Mouse (Mus musculus): ENCODE data around the gene Mroh8. TPM values are rescaled to one million over a fixed set of nuclear protein-coding genes. Genes with fewer than 3 reads are reported as not detected.

The Mroh8 gene
- total and polyA plus RNA-seq, 3 experiments, result 0.15 to 0.18 TPM; not detected in 1

DNA sequence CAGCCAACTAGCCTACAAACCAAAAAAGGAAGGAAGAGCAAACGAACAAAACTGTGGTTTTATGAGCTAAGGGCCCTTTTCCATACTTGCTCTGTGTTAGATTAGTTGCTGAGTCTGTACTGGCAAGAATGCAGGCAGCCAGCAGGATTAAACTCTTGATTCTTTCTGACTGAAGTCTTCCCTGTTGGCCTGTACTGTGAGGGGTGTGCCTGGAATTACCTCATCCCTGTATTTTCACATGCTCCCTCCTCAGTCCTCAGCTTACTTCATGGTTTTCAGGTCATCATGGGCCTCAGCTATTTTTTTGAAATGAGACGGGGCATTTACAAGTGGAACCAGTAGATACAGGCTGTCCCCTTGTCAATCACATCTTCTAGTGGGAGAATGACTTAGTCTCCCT, 45.9 kb upstream of the Mroh8 start:
- no peaks in the 10 kb centered on the region for H3K27me3 ChIP-seq (ENCODE audit: control insufficient read depth in 1 of 2, insufficient read depth in 2 of 2, low read length in 2 of 2)
- peaks cover 0 to 5% of the 10 kb centered on the region in 2 experiments; a peak in 2 of 4 replicates for H3K36me3 ChIP-seq (ENCODE audit: control insufficient read depth in 1 of 2, insufficient read depth in 2 of 2, low read length in 2 of 2)
- H3K9ac ChIP-seq (ENCODE audit: control insufficient read depth, low read depth, low read length, poor library complexity, severe bottlenecking), result no peak overlapping the region
- H3K4me1 ChIP-seq (ENCODE audit: control insufficient read depth in 1 of 2, insufficient read depth in 2 of 2, low read length in 2 of 2), result peaks cover 0 to 4% of the 10 kb centered on the region in 2 experiments; a peak in 1 of 4 replicates
- H3K9me3 ChIP-seq (replicated peaks; ENCODE audit: insufficient read depth, low read length), result no peaks in the 10 kb centered on the region
- H3K79me2 ChIP-seq (ENCODE audit: control insufficient read depth, insufficient read depth, low read length, poor library complexity), result no peaks in the 10 kb centered on the region
- TF ChIP-seq SIN3A (IDR thresholded peaks at IDR 0.05; ENCODE audit: low read length) (no peak), RCOR1 (IDR thresholded peaks at IDR 0.05; ENCODE audit: low read depth, low read length) (no peak), CTCF (IDR thresholded peaks at IDR 0.05 in 2 of 3, conservative IDR thresholded peaks at IDR 0.05 in 1 of 3; ENCODE audit: control insufficient read depth in 1 of 3, insufficient read depth in 1 of 3, low read depth in 2 of 3, low read length in 3 of 3, poor library complexity in 1 of 3, severe bottlenecking in 1 of 3) (no peak), POLR2AphosphoS2 (IDR thresholded peaks at IDR 0.05; ENCODE audit: low read length) (no peak), USF2 (IDR thresholded peaks at IDR 0.05; ENCODE audit: borderline replicate concordance in 1 of 2, insufficient read depth in 1 of 2, low read depth in 1 of 2, low read length in 2 of 2) (no peak), KAT2A (conservative IDR thresholded peaks at IDR 0.05; ENCODE audit: low read depth, low read length) (no peak), ZKSCAN1 (IDR thresholded peaks at IDR 0.05; ENCODE audit: low read depth, low read length) (no peak), MAFK (IDR thresholded peaks at IDR 0.05; ENCODE audit: borderline replicate concordance, low read depth, low read length) (no peak), SMC3 (IDR thresholded peaks at IDR 0.05; ENCODE audit: low read depth, low read length) (no peak), BHLHE40 (IDR thresholded peaks at IDR 0.05; ENCODE audit: borderline replicate concordance, low read depth, low read length) (no peak), RAD21 (IDR thresholded peaks at IDR 0.05; ENCODE audit: low read depth, low read length) (no peak), POLR2AphosphoS5 (IDR thresholded peaks at IDR 0.05; ENCODE audit: borderline replicate concordance, low read depth, low read length) (no peak), NELFE (IDR thresholded peaks at IDR 0.05; ENCODE audit: low read depth, low read length) (no peak), ETS1 (IDR thresholded peaks at IDR 0.05; ENCODE audit: low read depth, low read length) (no peak)
- no peak for DNase-seq (ENCODE audit: low read depth, low spot score)
- no peak overlapping the region for H3K4me3 ChIP-seq (ENCODE audit: control insufficient read depth in 1 of 2, insufficient read depth in 1 of 2, low read depth in 2 of 2, low read length in 2 of 2)
- no peak overlapping the region for H3K27ac ChIP-seq (ENCODE audit: control insufficient read depth, low read depth, low read length)

DNA sequence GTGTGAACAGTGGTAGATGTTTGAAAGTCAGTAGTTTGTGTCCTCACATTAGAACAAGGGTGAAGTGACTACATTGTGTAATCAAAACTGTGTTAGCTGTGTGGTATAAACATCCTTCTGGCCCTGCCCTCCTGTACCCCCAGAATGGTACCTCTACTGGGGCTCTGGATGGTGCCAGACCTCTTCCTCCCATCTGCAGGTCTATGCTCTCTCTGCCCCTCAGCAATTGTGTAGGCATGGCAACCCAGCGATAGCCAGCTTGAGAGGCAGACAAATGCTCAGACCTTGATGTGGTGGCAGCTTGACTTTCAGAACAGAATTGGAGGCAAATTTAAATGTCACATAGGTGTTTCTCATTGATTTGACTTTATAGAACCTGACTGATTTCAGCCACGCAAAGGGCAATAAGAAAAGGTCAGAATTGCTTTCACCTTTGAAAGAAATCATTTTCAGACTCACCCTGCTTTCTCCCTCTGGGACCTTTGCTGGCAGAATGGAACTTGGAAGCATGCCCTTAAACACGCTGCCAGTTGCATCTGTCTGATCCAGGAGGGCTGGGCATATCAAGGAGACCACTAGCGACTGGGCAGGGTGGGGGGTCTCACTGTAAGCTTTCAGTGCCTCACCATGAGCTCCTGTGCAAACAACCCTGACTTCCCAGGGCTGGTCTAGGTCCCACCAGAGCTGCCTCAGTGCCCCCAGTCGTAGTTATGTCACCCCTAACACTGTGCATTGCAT, 42.8 kb upstream of the Mroh8 start:
- Histone ChIP-seq H3K9me3 (replicated peaks; ENCODE audit: insufficient read depth, low read length) (no peaks in the 10 kb centered on the region), H3K9ac (ENCODE audit: control insufficient read depth, low read depth, low read length, poor library complexity, severe bottlenecking) (no peak overlapping the region), H3K27ac (ENCODE audit: control insufficient read depth, low read depth, low read length) (no peak overlapping the region), H3K4me1 (ENCODE audit: control insufficient read depth in 1 of 2, insufficient read depth in 2 of 2, low read length in 2 of 2) (no peaks in the 10 kb centered on the region), H3K79me2 (ENCODE audit: control insufficient read depth, insufficient read depth, low read length, poor library complexity) (no peaks in the 10 kb centered on the region), H3K36me3 (ENCODE audit: control insufficient read depth in 1 of 2, insufficient read depth in 2 of 2, low read length in 2 of 2) (peaks cover 0 to 14% of the 10 kb centered on the region in 2 experiments; a peak in 2 of 4 replicates), H3K4me3 (ENCODE audit: control insufficient read depth in 1 of 2, insufficient read depth in 1 of 2, low read depth in 2 of 2, low read length in 2 of 2) (no peak overlapping the region), H3K27me3 (ENCODE audit: control insufficient read depth in 1 of 2, insufficient read depth in 2 of 2, low read length in 2 of 2) (no peaks in the 10 kb centered on the region)
- TF ChIP-seq MEF2A (IDR thresholded peaks at IDR 0.05; ENCODE audit: extremely low read depth, insufficient replicate concordance, low read depth, low read length, poor library complexity, severe bottlenecking) (no peak), TBP (IDR thresholded peaks at IDR 0.05; ENCODE audit: low read depth, low read length) (no peak), ZC3H11A (IDR thresholded peaks at IDR 0.05; ENCODE audit: low read depth, low read length) (no peak), RCOR1 (IDR thresholded peaks at IDR 0.05; ENCODE audit: low read depth, low read length) (no peak), ELF1 (IDR thresholded peaks at IDR 0.05; ENCODE audit: low read depth, low read length) (no peak), MAZ (IDR thresholded peaks at IDR 0.05; ENCODE audit: low read depth, low read length) (no peak), MAFK (IDR thresholded peaks at IDR 0.05; ENCODE audit: borderline replicate concordance, low read depth, low read length) (no peak), NELFE (IDR thresholded peaks at IDR 0.05; ENCODE audit: low read depth, low read length) (no peak), RAD21 (IDR thresholded peaks at IDR 0.05; ENCODE audit: low read depth, low read length) (no peak), NRF1 (IDR thresholded peaks at IDR 0.05; ENCODE audit: insufficient read depth, low read depth, low read length, poor library complexity, severe bottlenecking) (no peak), ZMIZ1 (IDR thresholded peaks at IDR 0.05; ENCODE audit: low read depth, low read length) (no peak), SIN3A (IDR thresholded peaks at IDR 0.05; ENCODE audit: low read length) (no peak), KAT2A (conservative IDR thresholded peaks at IDR 0.05; ENCODE audit: low read depth, low read length) (no peak), HCFC1 (IDR thresholded peaks at IDR 0.05; ENCODE audit: low read depth, low read length) (no peak)
- no peak for DNase-seq (ENCODE audit: low read depth, low spot score)
